Comparison of ENCODE assay signal across 27 mouse cellular contexts in genomic region chr2:103500769-103501168, GRCm38 (mm10).
"Had no signal": no experiment of that assay in that cellular context is flagged by ENCODE, and none has a peak within 500 bp of the region (broad histone marks: within the 10 kb centered on the region; RNA-seq: fewer than 3 reads in every experiment).

No protein-coding gene starts in this region.

- H3K36me3 ChIP-seq: embryonic facial prominence, embryonic 10.5 days; embryonic facial prominence, embryonic 12.5 days; embryonic facial prominence, embryonic 13.5 days; embryonic facial prominence, embryonic 15.5 days; forebrain, embryonic 10.5 days; forebrain, embryonic 12.5 days; forebrain, embryonic 15.5 days had no signal

- H3K9me3 ChIP-seq: embryonic facial prominence, embryonic 10.5 days; embryonic facial prominence, embryonic 12.5 days; embryonic facial prominence, embryonic 13.5 days; embryonic facial prominence, embryonic 15.5 days; forebrain, embryonic 12.5 days; forebrain, embryonic 13.5 days had no signal

- H3K4me3 ChIP-seq: embryonic facial prominence, embryonic 10.5 days; embryonic facial prominence, embryonic 12.5 days; embryonic facial prominence, embryonic 13.5 days; embryonic facial prominence, embryonic 15.5 days; erythroblast, embryonic 14.5 days; forebrain, embryonic 10.5 days; forebrain, embryonic 12.5 days; forebrain, embryonic 13.5 days; forebrain, embryonic 15.5 days; gastrocnemius, adult 2 months; heart, adult 2 months had no signal

- H3K9ac ChIP-seq: embryonic facial prominence, embryonic 12.5 days; embryonic facial prominence, embryonic 13.5 days; embryonic facial prominence, embryonic 15.5 days; forebrain, embryonic 12.5 days; forebrain, embryonic 13.5 days; forebrain, embryonic 15.5 days; forebrain, postnatal 0 days had no signal

- DNase-seq: cerebellum, adult 8-10 months; cerebellum, adult 9-10 months; cerebellum, adult 9-11 months; cerebellum, postnatal 10 days; cerebellum, postnatal 14 days; cerebellum, postnatal 25 days; cerebellum, postnatal 36 days; embryo, embryonic 11 days; forebrain, postnatal 0 days; gastrocnemius, adult 2 months; gastrocnemius, postnatal 10 days; gastrocnemius, postnatal 14 days; gastrocnemius, postnatal 25 days; gastrocnemius, postnatal 36 days; heart, adult 18-20 months; heart, adult 2 months had no signal

- H3K4me2 ChIP-seq: embryonic facial prominence, embryonic 12.5 days; embryonic facial prominence, embryonic 13.5 days; embryonic facial prominence, embryonic 15.5 days; forebrain, embryonic 12.5 days; forebrain, embryonic 13.5 days; forebrain, embryonic 15.5 days had no signal

- H3K4me1 ChIP-seq: embryonic facial prominence, embryonic 10.5 days; embryonic facial prominence, embryonic 12.5 days; embryonic facial prominence, embryonic 13.5 days; forebrain, embryonic 10.5 days; forebrain, embryonic 12.5 days; forebrain, embryonic 13.5 days; forebrain, embryonic 15.5 days had no signal

- ATAC-seq: forebrain, embryonic 13.5 days; forebrain, embryonic 14.5 days; forebrain, embryonic 15.5 days; forebrain, embryonic 16.5 days; forebrain, postnatal 0 days had no signal

- H3K27ac ChIP-seq: embryonic facial prominence, embryonic 10.5 days; embryonic facial prominence, embryonic 12.5 days; embryonic facial prominence, embryonic 13.5 days; embryonic facial prominence, embryonic 15.5 days; forebrain, embryonic 10.5 days; forebrain, embryonic 12.5 days; forebrain, embryonic 13.5 days; forebrain, embryonic 15.5 days; gastrocnemius, adult 2 months; heart, adult 2 months had no signal

- H3K27me3 ChIP-seq: embryonic facial prominence, embryonic 12.5 days; embryonic facial prominence, embryonic 13.5 days; embryonic facial prominence, embryonic 15.5 days; forebrain, embryonic 12.5 days; forebrain, embryonic 13.5 days; forebrain, embryonic 15.5 days had no signal
